Mouse (Mus musculus) T-helper 2 cell (primary cell): Measurements from ENCODE around the gene Pnkd.

Experiments used
- in situ Hi-C: fragments of 300-600 bp; cut with MboI, MseI; formaldehyde crosslinking; loops from one replicate; pipeline ENCODE4 v1.15.1; 2025; ENCODE audit warnings: high pct_unique_total_duplicates

Pnkd gene

DNA sequence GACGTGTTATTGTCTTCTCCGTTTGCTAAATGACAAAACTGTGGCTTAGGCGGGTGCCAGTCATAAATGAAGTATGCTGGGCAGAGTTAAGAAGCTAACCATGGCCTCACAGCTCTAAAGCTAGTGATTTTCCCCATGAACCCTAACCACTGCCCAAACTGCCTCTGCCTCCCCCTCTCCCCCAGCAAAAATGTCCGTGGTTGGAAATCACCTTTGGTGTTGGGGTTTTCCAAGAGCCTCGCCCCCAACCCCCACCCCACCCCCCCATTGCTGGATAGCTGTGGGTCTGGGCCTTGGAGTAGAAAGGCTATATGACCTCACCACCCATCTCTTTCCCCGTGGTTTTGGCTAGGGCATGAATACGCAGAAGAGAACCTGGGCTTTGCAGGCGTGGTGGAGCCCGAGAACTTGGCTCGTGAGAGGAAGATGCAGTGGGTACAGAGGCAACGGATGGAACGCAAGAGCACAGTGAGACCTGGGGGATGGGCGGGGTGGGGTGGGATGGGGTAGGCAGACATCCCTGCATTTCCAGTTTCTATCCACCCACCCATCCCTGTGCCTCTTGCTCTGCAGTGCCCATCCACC, 66.5 kb downstream of the Pnkd start:
- in situ Hi-C loops = no loop called here

DNA sequence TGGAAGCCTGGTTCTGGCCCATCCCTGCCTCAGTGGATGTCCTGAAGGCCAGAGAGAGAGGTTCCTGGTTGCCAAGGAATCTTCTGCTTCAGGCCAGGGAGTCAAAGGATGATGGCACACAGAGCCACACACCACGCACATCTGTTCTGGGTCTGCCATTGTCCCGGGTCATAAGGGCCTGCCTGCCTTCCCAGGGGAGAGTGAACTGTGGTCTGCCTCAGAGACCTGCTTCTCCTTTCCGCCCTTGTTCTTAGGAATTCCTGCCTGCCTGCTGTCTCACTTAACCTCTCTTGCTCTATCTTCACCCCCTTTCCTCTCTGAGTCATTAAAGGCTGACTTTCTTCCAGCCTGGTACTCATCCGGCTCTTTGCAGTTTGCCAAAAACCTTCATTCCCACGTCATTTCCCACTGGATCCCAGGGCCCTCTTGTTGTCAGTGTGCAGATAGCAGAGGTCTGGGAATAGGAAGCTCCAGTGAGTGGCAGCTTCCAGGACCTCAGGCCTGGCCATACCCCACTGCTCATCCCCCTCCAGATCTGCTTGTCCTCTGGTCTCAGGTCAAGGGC, 67.9 kb downstream of the Pnkd start:
- in situ Hi-C loops = no loop called here

DNA sequence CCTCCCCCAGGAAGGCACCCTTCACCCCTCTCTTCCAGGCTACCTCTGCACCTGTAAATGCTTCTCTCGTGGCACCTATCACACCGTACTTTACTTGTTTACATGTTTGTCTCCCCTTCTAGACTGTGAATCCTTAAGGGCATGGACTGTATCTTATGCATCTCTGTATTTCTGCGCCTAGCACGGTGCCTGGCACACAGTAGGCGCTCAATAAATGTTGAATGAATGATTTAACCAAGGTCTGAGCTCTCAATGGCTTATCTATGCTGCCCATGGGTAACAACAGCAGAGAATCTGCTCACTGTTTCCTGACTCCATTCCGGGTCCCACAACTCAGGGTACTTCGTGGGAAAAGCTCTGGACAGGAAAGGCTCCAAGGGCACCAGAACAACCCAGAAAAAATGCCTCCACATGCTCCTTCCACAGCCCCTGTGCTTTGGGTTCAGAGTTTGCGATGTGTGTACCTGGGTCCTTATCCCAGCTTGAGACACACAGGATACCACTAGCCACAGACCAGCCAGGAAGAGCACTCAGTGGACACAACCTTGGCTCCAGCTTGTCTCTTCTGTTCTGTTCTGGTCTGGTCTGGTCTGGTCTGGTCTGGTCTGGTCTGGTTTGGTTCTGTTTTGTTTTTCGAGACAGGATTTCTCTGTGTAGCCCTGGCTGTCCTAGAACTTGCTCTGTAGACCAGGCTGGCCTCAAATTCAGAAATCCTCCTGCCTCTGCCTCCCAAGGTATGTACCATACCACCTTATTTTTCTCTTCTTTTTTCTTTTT, 68.9 kb downstream of the Pnkd start:
- in situ Hi-C loops = no loop called here

DNA sequence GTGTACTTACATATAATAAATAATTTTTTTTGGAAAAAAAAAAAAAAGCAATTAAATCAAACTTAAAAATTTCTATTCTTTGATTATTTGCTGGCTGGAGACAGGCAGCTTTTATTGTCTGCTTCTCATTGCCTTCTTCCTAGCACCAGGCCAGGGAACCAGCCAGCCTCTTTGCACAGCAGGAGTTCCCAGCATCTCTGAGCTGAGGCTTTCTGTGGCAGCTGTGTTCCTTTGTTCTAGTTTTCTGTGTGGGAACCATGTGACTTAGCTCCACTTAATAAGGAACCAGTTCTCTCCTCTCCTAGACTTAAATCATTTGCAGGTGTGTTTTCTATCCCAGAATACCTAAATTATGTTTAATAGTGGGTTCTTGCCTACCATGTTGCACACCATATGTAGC, 72.8 kb downstream of the Pnkd start:
- in situ Hi-C loops = no loop called here

DNA sequence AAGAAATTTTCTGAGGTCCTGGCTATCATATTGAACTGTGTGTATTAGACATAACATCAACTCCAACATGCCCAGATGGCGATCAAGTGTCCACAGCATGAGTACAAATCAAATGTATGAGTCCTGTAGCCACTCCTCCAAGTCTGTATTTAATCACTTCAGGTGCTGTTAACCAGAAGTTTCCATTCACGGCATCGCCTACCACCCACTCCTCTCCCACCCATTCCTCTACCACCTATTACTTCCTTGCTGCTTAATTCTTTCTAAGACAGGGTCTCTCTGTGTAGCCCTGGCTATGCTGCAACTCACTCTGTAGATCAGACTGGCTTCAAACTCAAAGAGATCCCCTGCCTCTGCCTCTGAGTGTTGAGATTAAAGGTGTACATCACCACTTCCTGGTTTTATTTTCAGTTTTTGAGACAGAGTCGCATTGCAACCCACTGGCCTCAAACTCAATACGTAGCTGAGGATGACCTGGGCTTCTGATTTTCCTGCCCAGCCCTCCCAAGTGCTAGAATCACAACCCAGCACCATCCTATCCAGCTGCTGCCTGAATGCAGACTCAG, 75.3 kb downstream of the Pnkd start:
- in situ Hi-C loops = no loop called here

DNA sequence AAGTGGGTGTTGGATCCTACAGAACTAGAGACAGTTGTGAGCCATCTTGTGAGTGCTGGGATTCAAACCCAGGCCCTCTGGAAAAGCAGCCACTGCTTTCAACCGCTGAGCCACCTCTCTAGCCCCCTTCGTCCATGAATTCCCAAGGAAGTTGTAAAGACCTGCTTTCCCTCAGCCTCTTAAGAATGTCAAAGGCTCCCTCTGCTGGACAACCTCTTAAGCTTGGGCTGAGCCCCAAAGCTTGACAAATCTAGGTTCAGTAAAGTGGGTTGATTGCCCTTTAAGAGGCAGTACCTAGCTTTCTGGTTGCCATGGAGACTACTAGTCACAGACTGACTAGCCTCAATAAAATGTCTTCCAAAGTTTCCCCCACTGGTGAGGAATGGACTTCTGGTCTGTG, 77.1 kb downstream of the Pnkd start, which contains the start of gene Catip:
Gene Catip (plus strand): TSS at position 297 of the 400 bp plus-strand sequence.
- in situ Hi-C loops = no loop called here

DNA sequence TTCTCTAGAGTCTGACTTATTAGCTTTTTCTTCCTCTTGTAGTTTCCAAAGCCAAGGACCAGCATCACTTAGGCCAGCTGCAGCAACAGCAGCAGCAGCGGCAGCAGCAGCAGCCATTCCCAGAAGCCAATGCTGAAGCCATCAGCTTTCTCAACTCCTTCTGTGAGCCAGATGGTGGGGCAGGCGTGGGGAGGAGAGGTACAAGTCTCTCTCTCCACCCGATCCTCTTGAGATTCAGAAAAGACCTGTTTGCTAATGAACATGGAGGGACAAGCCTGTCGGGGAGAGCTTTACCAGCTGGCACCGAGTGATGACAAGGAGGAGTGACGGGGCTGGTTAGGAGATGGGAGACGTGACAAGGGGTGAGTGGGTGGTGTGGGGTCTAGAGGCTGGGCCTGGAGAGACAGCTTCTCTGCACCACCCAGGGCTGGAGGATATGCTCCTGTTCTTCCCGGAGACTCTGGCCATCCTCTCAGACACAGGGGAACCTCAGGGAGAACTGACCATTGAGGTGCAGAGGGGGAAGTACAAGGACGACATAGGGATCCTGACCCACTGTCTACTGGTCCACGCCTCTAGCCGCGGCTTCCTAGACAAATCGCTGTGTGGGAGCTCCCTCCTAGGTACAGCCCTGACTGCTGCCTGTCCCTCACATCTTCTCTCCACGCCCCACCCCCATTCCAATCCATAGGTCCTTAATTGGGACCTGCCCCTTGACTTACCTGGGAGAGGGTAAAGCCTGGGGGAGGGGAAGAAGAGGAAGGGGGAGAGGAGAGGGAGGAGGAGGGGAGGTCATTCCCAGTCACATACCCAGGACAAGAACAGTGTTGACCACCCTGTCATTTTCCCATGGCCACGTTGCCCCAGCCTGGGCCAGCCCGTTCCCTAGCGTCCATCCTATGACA, 77.8 kb downstream of the Pnkd start:
- in situ Hi-C loops = no loop called here

DNA sequence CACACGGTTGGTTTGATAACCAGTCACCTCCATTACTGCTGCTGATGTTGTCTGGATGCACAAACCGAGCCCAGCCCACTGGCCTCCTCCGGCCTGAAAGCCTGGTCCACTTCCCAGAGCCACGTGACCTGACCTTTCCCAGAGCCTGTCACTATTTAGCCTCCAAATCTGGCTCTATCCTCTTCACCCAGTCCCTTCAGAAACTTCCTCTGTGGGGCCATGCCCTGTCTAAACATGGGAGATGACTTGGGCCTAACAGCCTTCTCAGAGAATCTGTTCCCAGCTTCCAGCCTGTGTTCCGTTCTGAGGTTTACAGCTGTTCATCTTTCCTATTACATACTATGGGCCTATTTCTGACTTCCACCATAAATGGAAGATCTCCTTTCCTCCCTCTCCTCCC, 78.7 kb downstream of the Pnkd start:
- in situ Hi-C loops = no loop called here

DNA sequence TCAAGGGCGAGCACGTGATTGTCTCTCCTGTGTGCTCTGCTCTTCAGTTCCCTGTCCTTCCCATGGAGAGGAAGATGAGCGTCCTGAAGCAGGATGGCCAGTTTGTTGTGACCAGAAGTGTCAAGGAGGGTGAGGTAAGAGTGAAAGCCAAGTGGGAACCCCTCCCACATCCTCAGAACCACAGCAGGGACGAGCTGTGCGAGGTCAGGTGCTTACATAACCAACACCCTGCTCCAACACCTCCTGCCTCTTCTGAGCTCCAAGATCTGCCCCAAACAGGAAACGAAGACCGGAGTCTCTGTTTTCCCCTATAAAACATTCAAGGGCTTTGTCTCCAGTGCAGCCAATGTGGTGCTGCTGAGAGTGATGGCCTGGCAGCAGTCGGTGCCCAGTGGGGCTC, 79.5 kb downstream of the Pnkd start:
- in situ Hi-C loops = no loop called here

DNA sequence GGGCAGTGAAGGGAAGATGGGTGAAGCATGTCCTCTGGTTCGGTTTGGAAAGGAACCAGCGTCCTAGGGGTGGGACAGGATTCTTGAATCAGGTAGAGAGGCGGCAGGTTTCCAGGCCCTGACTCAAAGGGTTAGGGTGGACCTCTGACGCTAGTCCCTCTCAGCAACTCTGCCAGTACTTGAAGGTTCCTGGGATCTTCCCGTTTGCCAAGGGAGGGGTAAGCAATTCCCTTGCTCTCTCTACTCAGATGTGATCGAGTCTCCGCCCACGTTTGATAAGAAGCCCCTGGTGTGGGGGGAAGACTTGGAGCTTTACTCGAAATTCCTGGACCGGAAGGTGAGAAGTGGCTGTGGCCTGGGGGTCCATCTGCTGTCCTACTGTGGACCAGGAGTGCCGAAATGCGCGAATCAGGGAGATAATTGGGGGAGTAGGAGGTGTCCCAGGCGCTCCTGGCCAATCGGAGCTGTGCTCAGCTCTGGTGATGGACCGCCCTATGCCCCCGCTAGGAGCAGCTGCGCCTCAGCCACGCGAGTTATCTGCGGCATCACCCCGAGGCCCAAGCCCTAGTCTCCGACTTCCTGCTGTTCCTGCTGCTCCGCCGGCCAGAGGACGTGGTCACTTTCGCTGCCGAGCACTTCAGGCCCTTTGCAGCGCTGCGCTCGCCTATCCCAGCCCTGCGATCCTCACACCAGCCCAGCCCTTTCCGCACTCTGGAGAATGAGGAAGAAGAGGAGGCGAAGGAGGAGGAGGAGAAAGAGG, 83.3 kb downstream of the Pnkd start:
- in situ Hi-C loops = no loop called here

DNA sequence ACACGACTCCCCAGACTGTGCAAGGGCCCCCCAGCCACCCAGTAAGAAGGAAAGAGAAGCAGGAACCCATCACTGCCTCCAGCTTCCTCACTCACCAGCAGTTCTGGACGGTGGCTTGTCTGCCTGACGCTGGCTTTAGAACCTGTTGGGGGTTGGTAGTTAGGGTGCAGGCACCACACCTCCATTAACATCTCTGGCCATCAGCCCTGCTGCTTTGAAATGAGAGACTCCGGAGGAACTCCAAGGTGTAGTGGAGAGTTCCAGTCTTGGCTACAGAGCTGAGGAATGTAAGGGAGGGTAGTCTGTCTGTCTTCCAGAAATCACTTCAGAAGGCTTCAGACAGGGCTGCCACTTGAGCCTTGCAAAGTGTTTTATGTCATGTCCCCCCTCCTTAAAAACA, 85.3 kb downstream of the Pnkd start:
- in situ Hi-C loops = no loop called here

DNA sequence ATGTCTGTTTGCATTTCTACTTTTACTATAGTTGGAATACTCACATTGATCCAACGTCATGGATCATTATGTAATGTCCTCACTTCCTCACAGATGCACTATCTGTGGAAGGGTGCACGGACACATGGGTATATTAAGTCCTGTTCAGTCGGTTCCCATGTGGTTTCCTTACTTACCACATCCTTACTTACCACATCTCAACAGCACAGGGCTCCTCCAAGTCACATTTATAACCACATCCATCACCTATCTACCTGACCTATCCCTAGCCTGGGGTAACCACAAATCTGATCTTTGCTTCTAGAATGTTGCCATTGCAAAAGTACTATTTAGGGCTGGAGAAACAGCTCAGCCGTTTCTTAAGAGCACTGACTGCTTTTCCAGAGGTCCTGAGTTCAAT, 88.6 kb downstream of the Pnkd start:
- in situ Hi-C loops = no loop called here

DNA sequence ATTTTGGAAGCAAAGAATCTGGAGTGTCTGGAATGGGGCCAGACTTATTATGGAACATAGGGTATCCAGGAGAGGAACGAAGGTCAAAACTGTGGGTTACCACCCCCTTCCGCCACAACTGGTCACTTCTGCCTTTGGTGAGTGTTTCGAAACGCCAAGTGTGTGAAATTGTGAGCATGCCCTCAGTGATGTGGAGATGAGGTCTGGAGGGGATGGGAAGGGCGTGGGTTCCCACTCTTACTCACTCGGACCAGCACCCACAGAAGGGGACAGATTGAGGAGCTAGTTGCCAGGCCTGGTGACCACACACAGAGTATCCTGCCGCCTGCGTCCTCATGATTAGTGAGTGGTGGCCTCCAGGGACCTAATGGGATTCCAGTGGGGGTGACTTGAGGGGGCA, 90.2 kb downstream of the Pnkd start, which contains the start of gene Slc11a1:
Gene Slc11a1 (plus strand): TSS at position 216 of the 400 bp plus-strand sequence.
- in situ Hi-C loops = loop anchor here (25.0 kb wide), 1 partner anchor 438 kb away; no protein-coding TSS in a partner anchor

DNA sequence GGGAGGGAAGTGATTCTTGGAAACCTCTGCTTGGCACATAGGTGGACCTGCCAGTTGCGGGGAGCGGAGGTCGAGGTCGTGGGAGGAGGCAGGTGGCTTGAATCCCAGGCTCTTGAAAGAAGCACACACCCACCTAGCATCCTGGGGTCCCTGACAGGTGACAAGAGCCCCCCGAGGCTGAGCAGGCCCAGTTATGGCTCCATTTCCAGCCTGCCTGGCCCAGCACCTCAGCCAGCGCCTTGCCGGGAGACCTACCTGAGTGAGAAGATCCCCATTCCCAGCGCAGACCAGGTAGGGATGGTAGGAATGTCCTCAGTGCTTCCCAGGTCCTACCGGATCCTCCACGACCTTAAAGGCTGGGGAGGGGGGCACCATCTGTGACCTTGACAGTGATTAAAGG, 90.8 kb downstream of the Pnkd start:
- in situ Hi-C loops = loop anchor here (25.0 kb wide), 1 partner anchor 438 kb away; no protein-coding TSS in a partner anchor

DNA sequence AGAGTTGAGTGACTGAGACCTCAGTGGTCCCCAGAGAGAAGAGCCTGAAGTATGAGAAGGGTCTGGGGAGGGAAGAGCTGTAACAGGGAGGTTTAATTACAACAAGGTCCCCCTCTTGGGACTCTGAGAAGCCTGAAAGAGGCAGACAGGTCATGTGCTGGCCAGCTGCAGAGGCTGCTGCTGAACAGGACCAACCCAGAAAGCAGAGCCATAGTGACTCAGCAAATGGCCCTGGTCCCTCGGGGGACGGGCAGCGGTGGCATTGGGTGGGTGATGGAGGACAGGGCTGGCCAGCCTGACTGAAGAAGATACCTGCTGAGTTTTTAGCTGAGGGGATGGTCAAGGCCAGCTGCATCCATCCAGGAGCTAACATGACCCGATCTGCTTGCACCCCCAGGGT, 91.7 kb downstream of the Pnkd start:
- in situ Hi-C loops = loop anchor here (25.0 kb wide), 1 partner anchor 439 kb away; no protein-coding TSS in a partner anchor

DNA sequence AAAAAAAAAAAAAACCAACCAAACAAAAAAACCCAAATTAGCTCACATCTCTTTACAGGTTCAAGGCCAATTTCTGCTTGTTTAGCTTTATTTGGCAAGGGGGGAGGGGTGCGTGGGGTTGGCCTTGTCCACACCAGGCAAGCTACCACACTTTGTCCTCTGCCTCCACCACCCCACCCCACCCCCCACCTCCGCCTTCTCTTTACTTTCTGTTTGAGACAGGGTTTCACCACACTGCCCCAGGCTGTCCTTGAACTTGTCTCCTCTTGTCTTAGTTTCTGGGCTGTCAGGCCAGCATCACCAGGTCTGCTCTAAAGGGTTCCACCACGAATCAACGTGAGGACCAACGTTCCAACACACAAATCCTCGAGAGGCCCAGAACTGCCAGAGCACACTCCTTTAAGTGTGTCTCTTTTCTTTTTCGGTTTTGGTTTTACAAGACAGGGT, 94.4 kb downstream of the Pnkd start:
- in situ Hi-C loops = loop anchor here (25.0 kb wide), 1 partner anchor 442 kb away; no protein-coding TSS in a partner anchor

DNA sequence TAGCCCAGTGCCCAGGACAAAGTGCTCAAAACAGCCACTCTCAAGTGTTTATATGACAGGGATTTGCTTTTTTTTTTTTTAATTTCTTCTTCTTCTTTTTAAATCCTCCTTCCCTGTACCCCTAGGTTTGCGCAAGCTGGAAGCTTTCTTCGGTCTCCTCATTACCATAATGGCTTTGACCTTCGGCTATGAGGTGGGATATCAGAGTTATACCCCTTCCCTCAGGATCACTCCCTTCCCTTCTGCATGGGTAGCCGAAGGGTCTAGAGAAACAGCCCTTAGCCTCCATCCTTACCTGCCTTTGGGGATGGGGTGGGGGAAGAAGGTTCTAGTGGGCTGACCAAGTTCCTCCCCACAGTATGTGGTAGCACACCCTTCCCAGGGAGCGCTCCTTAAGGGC, 95.8 kb downstream of the Pnkd start:
- in situ Hi-C loops = loop anchor here (10.0 to 25.0 kb wide), 2 partner anchors 86 to 443 kb away; no protein-coding TSS in a partner anchor

DNA sequence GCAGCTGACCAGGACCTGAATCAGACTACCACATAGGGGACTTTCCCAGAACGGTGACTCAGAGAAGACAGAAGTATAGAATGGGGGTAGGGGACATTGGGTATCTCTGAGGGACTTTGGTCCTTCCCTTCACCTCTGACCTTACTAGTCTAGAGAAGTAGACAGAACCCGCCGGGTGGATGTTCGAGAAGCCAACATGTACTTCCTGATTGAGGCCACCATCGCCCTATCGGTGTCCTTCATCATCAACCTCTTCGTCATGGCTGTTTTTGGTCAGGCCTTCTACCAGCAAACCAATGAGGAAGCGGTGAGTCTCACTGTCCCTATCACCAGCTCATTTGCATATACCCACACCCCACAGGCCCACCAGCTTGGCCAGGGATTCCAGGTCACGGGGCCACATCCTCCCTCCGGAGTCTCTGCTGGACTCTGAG, 96.9 kb downstream of the Pnkd start:
- in situ Hi-C loops = loop anchor here (10.0 to 25.0 kb wide), 2 partner anchors 87 to 444 kb away; no protein-coding TSS in a partner anchor

DNA sequence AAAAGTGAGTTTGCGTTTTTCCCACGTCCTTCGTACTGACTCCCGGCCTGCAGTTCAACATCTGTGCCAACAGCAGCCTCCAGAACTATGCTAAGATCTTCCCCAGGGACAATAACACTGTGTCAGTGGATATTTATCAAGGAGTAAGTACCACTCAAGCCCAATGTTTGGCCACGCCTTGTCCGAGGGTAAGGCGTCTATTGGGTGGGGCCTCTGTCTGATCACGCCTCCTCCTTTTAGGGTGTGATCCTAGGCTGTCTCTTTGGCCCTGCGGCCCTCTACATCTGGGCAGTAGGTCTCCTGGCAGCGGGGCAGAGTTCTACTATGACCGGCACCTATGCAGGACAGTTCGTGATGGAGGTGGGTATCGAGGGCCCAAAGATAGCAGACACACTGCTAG, 98.7 kb downstream of the Pnkd start:
- in situ Hi-C loops = loop anchor here (10.0 to 25.0 kb wide), 2 partner anchors 89 to 446 kb away; no protein-coding TSS in a partner anchor

DNA sequence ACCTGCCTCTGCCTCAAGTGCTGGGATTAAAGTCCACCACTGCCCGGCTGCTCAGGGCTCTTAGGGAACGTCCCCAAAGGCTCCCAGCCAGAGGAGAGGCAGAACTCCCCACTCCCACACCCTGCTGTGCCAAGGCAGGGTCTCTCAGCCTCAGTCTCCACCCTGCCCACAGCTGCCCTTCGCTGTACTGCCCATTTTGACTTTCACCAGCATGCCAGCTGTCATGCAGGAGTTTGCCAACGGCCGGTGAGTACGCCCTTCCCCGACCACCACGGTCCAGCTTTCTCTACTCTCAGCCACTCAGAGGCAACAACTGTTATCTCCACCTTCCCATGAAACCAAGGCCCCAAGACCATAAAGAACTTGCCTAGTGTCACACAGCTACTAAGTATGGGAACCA, 99.8 kb downstream of the Pnkd start:
- in situ Hi-C loops = loop anchor here (10.0 to 25.0 kb wide), 2 partner anchors 90 to 447 kb away; no protein-coding TSS in a partner anchor
